Mouse (Mus musculus) fibroblast of lung, adult 2 months (primary cell): ENCODE results near the gene Alx3.

ENCODE experiments used
- DNase-seq: peaks from one replicate; pipeline ENCODE4 v3.0.0-alpha.2; 2011; ENCODE audit warnings: low read depth

Alx3 gene

DNA sequence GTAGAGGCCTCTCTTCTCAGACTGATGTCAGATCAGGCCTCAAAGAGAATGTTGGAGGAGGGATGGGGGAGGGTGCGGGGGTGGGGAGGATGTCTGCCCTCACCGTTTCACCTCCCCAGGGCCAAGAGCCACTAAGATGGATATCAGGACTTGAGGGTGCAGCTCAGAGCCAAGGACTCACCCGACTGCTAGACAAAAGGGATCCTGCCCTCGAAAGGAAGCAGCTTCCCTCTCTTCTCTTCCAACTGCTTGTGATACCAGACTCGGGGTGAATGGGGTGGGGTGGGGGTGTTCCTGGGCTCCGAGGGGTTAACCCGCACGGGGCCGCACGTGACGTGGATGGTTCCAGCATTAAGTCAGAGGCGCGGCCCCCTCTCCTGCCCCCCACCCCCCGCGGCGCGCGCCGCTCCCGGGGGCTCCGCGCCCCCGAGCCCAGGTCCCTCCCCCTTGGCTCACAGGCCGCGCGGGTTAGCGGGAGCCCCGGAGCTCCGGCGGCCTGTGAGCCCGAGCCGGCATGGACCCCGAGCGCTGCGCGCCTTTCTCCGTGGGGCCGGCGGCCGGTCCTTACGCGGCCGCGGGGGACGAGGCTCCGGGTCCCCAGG, at the start of gene Alx3:
Alx3 (plus strand) TSS at position 370 of the 602 bp plus-strand sequence.
- no peak for DNase-seq

DNA sequence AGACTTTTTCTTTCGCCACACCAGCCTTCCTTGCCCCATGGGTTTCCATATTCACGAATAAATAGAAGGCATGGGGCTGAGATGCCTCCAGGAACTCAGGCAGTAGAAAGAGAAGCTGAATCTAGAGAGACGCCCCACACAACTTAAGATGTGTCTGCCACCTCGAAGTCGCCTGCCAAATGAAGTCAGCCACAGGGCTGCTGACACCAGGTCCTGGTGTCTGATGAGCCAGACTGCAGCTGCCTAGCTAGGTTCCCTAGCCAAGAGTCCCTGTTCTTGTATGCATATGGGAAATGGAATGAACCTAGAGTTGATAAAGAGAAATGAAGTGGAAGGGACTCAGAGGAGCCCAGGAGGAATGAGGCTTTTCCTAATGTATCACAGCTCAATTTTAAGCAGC, 49.6 kb upstream of the Alx3 start:
- DNase-seq, result no peak

DNA sequence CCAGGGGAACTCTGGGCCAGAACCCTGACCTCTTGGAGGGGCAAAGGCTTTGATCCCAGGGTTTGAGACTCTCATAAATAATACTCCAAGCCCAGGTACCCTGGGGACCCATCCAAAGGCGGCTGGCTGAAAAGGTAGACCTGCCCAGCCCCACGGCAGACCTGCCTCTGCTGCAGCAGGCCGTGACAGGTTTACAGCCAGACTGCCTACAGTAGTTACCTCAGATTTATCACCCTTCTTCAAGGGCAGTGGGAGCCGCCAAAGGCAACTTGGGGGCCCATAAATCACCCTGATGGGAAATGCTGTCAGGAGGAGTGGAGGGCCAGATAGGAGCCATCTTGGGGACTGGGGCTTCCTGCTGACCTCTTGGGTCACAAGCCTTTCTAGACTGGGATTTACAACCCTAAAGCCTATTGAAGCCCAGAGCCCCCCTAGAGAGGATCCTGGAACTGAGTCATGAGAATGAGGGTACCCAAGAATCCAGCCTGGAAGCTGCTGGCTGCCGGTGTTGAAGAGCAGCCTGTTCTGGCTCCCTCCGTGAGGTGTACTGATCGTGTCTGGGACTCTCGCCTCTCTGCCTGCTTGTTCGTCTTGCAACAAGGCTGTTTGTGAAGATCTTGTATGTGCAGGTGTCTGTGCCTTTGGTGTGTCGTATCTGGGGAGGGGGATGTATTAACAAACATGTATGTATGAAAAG, 49.0 kb upstream of the Alx3 start:
- DNase-seq, result no peak

DNA sequence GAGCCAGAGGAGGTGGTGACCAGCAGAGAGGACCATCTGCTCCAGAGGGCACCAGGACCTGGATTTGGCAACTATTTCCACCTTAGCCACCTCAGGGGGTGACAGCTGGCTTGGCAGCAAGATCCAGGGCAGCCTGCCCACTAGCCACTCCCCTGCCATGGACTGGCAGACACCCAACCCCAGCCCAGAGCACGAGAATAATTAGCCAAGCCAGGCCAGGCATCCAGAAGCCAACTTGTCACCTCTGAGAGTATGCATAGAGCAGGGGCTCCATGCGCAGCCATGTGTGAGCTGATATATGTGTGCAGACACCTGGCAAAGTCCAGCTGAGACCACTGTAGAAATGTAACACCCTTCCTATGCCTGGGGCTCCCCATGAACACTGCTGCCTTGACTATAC, 47.9 kb upstream of the Alx3 start:
- no peak for DNase-seq

DNA sequence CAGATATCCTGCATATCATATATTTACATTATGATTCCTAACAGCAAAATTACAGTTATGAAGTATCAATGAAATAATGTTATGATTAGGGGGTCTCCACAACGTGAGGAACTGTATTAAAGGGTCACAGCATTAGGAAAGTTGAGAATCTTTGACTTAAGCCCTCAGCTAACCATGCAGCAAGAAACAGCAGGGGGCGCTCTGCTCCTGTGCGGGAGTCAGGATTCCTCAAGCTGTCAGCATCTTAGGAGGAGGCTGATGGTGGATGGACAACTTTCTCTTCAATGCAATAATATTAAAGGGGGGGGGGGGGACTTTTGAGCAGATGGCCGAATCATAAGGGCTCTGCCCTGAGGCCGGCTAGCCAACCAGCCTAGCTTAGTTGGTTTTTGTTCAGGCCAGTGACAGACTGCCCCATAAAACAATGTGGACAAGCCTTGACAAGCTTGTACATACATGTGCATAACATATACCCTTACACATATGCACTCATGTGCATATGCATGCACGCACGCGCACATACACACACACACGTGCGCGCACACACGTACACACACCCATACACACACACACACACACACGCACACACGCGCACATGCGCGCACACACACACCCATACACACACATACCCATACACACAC, 44.3 kb upstream of the Alx3 start:
- DNase-seq, result no peak

DNA sequence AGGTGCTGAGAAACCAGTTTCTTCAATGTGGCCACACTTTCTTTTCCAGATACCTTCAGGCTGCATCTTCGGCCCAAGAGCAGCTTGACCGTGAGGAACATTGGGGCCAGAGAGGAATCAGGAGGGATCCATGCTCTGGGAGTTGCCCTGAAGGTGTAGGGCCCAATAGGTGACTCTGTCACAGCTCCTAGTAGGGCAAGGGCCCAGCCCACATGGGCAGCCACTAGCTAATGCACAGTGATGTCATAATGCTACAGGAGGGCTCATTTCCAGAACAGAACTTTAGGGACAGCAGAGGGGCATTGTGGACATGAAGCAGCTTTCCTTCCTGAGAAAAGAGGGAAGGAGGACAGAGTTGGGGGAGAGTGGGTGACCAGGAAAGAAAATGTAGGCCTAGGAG, 40.0 kb upstream of the Alx3 start, which contains the start of gene Ubl4b:
Ubl4b (minus strand) TSS at position 232 of the 400 bp plus-strand sequence.
- DNase-seq, result no peak

DNA sequence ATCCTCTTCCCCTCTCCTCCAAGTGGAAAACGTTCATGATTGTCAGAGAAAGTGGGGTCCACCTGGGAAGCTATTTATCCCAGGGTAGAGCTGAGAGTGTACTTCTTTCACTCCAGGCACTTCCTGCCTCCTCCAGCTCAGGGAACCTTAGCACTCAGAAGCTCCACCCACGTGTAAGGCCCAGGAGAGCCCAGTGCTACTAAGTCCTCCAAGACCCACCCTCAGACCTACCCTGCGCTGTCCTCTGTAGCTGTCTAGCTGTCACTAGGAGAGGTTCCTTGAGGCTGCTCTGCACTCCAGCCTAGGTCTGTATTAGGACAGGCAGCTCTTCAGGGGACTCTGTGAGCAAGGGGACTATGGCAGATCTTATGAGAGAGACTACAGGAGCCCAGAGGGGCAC, 36.1 kb upstream of the Alx3 start:
- DNase-seq, result no peak

DNA sequence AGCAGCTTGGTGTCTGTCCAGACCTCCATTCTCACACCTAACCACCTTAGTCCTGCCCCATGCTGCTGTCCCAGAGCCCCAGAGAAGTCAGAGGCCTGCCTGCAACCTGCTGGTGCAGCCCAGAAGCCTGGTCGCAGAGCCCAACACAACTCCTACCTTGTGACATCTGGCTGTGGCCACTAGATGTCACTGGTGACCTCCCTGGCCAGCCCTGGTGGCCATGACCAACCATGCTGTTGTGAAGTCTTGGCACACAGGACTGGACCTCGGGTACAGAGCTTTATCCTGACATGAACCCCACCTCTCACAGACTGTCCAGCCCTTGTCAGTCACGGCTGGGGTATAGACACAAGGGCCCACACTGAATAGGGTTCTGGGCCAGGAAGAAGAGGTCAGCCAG, 35.6 kb upstream of the Alx3 start:
- DNase-seq, result peak; percentile 39

DNA sequence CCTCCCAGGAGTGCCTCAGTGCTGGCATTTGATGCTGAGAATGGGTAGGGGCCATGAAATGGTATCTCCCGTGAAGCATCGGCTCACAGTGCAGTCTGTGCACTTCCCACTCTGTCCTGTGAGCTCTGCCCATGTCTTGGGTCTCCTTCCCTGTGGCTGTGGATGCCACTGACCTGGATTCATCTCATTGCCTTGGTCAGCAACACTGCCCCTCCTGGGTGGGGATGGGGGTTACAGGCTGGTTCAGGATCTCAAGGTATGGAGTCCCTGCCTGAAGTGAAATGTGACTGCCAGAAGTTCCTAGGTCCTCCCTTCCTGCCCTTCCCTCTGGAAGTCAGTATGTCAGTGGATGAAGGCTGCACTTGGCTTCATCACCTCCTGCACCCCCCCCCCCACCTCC, 32.7 kb upstream of the Alx3 start:
- DNase-seq, result no peak

DNA sequence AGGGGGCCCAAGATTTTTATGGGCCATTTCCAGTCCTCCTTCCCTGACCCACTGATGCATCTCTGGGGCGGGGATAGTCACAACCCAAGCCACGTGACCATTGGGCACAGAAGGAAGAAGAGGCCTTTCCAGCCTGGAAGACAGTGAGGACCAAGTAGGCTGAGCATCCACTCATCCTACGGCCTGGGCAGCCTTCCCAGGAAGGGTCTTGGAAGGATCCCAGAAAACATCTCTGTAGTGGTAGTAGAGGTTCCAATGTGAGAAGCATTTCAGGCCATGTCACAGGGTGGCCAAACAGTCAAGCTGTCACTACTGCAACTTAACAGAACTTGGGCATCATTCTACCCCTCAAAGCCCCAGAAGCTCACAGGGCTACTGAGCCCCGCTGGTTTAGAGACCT, 32.2 kb upstream of the Alx3 start:
- no peak for DNase-seq

DNA sequence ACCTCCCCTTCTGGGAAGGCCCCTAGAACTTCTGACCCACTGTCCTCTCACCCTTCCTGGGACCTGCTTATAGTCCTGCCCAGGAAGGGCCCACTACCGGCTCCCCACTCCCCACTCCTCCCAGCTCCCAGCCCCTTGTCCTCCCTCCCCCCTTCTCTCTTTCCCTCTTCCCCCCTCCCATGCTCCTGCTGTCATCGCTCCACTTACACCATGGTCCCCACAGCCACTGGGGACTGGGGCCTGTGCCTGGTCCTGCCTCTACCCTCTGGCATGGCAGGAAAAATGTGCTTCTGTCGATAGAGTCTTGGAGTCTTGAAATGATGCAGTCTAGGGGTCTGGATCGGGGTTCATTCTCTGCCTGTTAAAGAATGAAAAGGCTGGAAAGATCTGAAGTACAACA, 31.0 kb upstream of the Alx3 start:
- no peak for DNase-seq

DNA sequence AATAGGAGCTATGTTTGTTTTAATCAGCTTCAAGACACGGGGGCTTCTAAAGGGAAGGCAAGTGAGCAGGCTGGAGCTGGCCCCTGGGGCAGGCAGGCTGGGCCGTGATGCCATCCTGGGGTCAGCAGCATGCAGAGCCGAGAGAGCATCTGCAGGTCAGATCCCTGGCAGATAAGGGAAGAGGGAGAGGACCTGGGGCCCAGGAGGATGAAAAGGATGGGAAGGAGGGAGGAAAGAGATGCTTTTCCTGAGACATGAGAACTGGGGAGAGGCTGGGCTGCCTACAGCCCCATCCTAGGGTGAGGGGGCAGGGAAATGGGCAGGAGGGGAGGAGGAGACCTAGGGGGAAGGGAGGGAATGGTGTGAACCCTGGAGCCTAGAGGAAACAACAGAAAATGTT, 29.5 kb upstream of the Alx3 start:
- DNase-seq, result no peak

DNA sequence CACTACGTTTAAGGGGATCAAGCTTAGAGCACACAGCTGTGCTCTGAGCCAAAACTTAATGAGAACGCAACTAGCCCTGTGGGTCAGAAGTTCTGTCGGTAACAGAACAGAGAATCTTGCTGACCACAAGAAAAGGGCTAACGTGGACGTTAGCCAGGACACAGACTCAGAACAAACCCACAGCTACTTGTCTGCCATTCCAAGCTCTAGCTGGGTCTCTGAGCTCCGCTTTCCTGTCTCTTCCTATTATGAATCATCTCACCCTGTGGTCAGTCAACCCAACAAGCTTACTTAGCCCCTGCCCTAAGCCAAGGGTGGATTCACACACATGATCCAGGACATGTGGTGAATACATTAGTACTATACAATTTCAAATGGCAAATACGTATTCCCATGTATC, 27.1 kb upstream of the Alx3 start:
- no peak for DNase-seq

DNA sequence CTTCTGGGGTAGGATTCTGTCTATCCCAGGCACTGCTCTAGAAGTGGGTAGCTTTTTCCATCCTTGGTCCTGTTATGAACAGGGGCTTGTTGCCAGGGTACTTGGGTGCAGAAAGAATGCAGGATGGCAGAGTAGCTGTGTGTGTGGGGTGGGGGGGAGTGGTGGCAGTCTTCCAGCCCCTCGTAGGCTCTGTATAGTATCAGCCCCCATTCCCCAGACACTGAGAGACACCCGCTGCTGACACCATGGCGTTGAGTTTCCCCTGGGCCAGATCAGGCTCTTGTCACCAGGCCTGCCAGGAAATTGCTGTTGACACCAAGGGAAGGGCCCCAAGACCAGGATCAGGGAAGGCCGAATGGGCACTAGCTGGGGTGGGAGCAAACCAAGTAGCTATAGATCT, 26.1 kb upstream of the Alx3 start:
- no peak for DNase-seq

DNA sequence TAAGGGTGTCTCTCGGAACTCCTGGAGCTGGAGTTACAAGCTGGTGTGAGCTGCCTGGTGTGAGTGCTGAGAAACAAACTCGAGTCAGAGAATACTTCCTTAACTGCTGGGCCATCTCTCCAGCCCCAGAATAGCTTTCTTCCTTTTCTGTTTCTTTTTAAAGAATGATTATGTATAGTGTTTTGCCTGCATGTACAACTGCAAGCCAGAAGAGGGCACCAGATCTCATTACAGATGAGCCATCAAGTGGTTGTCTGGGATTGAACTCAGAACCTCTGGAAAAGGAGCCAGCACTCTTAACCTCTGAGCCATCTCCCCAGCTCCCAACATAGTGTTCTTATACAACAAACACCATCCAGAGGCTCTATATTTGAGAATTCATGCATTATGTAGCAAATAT, 23.6 kb upstream of the Alx3 start:
- no peak for DNase-seq

DNA sequence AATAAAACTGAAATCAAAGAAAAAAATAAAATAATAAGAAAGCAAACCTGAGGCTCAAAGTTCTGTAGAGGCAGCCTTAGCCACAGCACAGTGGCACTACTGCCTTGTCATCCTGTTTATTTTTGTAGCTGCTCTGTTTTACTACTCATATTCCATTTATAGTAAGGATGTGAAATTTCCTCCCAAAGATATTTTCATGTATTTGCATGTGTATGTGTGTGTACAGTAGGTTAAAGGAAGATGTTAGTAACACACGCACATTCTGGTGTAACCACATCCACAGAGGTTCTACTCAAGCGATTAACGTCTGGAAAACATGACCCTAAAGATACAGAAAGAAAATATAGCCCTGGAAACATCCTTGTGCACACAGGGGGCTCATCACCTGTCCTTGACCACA, 18.0 kb upstream of the Alx3 start:
- DNase-seq, result no peak

DNA sequence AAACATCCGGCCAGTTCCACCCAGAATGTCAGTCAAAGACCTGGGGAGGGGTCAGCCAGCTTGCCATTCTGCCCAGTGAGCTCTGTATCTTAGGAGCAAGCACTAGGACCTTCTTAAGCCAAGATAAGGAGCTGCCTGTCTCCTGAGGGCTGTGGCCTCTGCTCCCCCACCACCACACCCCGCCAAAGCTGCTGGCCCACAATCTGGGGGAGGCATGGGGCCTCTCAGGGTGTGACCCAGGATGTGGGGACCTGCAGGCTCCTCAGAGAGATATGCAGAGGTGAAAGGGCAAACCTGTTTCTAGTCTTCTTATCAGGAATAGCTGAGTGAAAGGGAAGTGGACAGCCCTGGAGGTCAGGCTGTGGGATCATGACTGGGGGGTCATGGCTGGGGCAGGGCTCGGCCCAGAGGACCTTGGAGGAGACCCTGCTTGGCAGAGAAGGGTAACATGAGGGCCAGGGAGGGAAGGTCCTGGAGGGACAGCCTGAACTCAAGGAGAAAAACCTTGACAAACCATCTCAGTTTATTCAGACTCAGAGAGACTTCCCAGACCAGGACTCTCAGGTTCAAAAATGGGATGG, 16.9 kb upstream of the Alx3 start:
- no peak for DNase-seq

- DNase-seq, result no peak
Measured at GRCm38 (mm10) chr3:107579466-107579865, 15.4 kb upstream of the Alx3 start.

- DNase-seq, result no peak
Measured at GRCm38 (mm10) chr3:107581103-107582010, 13.5 kb upstream of the Alx3 start.

DNA sequence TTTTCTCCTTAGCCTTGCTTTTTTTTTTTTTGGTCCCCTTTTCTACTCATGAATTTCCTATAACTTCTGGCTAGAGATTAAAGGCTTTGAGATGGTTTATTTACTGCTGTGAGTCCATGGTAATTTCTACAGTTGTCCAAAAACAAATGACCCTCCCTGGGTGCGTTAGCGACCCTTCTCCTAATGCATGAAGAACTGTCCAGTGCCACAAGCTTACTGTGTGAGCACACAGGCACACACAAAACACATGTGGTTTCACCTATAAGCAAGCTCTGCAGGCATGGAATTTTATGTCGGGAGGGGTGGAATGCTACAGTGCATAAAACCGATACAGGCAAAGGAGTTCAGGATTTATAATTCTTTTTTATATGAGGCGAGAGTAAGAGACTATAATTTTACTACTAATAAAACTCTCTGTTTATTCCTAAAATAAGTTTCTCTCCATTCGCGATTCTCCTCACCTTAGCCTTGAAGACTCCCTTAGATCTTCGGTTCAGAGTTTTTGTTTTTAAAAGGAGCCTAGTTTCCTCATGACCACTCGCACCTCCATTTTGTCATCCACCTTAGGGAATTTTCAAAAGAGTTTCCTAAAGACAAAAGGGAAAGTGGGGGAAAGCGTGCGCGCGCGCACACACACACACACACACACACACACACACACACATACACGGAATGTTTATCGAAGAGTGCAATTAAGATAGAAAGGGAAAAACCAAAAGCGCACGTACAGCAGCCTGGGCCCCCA, 12.5 kb upstream of the Alx3 start:
- DNase-seq, result no peak
